Mouse (Mus musculus) liver, adult 2 months (tissue): ENCODE measurements around the gene N4bp1.

ENCODE experiments used
- CTCF ChIP-seq: fragments of 200-500 bp; IDR thresholded peaks from 2 replicates; pipeline ENCODE4 v1.5.1; 2011; ENCODE audit warnings: low read depth, low read length, control low read depth
- POLR2A ChIP-seq: fragments of 200-500 bp; IDR thresholded peaks from 2 replicates; pipeline ENCODE4 v1.6.1; 2011; ENCODE audit warnings: low read length, control low read depth; ENCODE audit not compliant: insufficient read depth; ENCODE audit errors: extremely low read depth

DNA sequence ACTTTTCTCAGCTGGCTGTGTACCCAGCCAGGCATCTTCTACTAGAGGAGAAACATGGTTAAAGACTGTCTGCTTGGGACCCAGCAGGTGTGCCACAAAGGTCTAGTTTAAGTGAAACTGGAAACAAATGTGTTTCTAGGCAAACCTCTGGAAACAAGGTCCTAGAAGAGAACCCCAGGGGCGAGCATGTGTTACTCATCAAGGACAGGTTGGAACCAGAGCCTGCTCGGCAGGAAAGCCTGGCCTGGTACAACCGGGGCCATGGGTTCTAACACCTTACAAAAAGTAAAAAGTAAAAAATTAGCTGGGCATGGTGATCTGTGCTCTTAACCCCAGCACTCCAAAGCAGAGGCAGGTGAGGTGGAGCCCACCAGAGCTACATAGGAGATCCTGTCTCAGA lies 38.0 kb downstream of the N4bp1 start:
- TF ChIP-seq CTCF: no peak
- no peak for TF ChIP-seq POLR2A
